Mouse (Mus musculus): ENCODE results near the gene Gm8138. TPM values are rescaled to one million over a fixed set of nuclear protein-coding genes. Genes with fewer than 3 reads are reported as not detected.
"Not testable (repeated sequence)": the region's sequence is repeated elsewhere in the genome, so short reads cannot be mapped to it uniquely, and the experiment has no call there.

The Gm8138 gene
- polyA plus RNA-seq (2012; rRNA removed): 2.6 and 4.1 TPM in 2 replicates

- H3K4me1 ChIP-seq (ENCODE audit: control insufficient read depth, insufficient read depth, low read length); H3K27me3 ChIP-seq (ENCODE audit: control insufficient read depth, insufficient read depth, low read length); H3K27ac ChIP-seq (ENCODE audit: control insufficient read depth, insufficient read depth, low read depth, low read length); H3K36me3 ChIP-seq (ENCODE audit: control insufficient read depth, insufficient read depth, low read length): not testable (repeated sequence)
- H3K4me3 ChIP-seq (ENCODE audit: control insufficient read depth, low read depth, low read length): peak within 1 kb of the TSS; percentile 66; the same call in 1 of the 2 replicates
Measured at GRCm38 (mm10) chr14:43416250-43416649, at the start of gene Gm8138. Gm8138 (minus strand) TSS chr14:43416350.

- H3K4me3 ChIP-seq (ENCODE audit: control insufficient read depth, low read depth, low read length); H3K27me3 ChIP-seq (ENCODE audit: control insufficient read depth, insufficient read depth, low read length); H3K4me1 ChIP-seq (ENCODE audit: control insufficient read depth, insufficient read depth, low read length); H3K36me3 ChIP-seq (ENCODE audit: control insufficient read depth, insufficient read depth, low read length); H3K27ac ChIP-seq (ENCODE audit: control insufficient read depth, insufficient read depth, low read depth, low read length): not testable (repeated sequence)
Measured at GRCm38 (mm10) chr14:43361713-43362112, 54.4 kb downstream of the Gm8138 start.

Other genes with a start within 250 kb of the Gm8138 start
- 0.56 and 0.60 TPM in 2 replicates for gene Gm7233, start 236.5 kb downstream of the Gm8138 start, polyA plus RNA-seq (2012; rRNA removed)
- gene Gm8122, start 181.0 kb downstream of the Gm8138 start, polyA plus RNA-seq (2012; rRNA removed): 0.23 and 0.44 TPM in 2 replicates
- 3.4 and 5.2 TPM in 2 replicates for gene Gm8126, start 157.7 kb downstream of the Gm8138 start, polyA plus RNA-seq (2012; rRNA removed)
- gene Gm9732, start 141.3 kb downstream of the Gm8138 start, polyA plus RNA-seq (2012; rRNA removed): 4.6 and 5.0 TPM in 2 replicates
- gene Gm8127, start 122.5 kb downstream of the Gm8138 start, polyA plus RNA-seq (2012; rRNA removed): 2.8 and 3.5 TPM in 2 replicates
- 20.4 and 24.7 TPM in 2 replicates for gene 1700001F09Rik, start 68.5 kb downstream of the Gm8138 start, polyA plus RNA-seq (2012; rRNA removed)
- 0.90 and 1.3 TPM in 2 replicates for gene Gm5799, start 127.2 kb upstream of the Gm8138 start, polyA plus RNA-seq (2012; rRNA removed)
- 0.22 and 0.32 TPM in 2 replicates for gene Gm17654, start 162.8 kb upstream of the Gm8138 start, polyA plus RNA-seq (2012; rRNA removed)
- gene Gm10375, start 191.7 kb upstream of the Gm8138 start, polyA plus RNA-seq (2012; rRNA removed): 2.4 and 3.7 TPM in 2 replicates